Mouse (Mus musculus) cortical plate, adult 2 months (tissue): ENCODE results near the gene Pllp. TPM values are rescaled to one million over a fixed set of nuclear protein-coding genes. Genes with fewer than 3 reads are reported as not detected.

Experiments
- H3K27ac ChIP-seq: fragments of 200-500 bp; 2 replicates; pipeline ENCODE4 v1.5.1; 2012; ENCODE audit warnings: low read length, control low read depth, inconsistent platforms; ENCODE audit not compliant: insufficient read depth
- H3K4me1 ChIP-seq: fragments of 200-500 bp; 2 replicates; pipeline ENCODE4 v1.6.1; 2011; ENCODE audit warnings: low read length; ENCODE audit not compliant: control insufficient read depth, insufficient read depth
- H3K4me3 ChIP-seq: fragments of 200-500 bp; 2 replicates; pipeline ENCODE4 v1.5.1; 2011; ENCODE audit warnings: mild to moderate bottlenecking, low read length, control low read depth; ENCODE audit not compliant: insufficient read depth
- CTCF ChIP-seq: fragments of 200-500 bp; IDR thresholded peaks from 2 replicates; pipeline ENCODE4 v1.5.1; 2011; ENCODE audit warnings: mild to moderate bottlenecking, control low read depth, low read length; ENCODE audit not compliant: insufficient read depth; ENCODE audit errors: extremely low read depth
- POLR2A ChIP-seq: fragments of 200-500 bp; IDR thresholded peaks from 2 replicates; pipeline ENCODE4 v1.6.1; 2011; ENCODE audit warnings: mild to moderate bottlenecking, low read length, control low read depth; ENCODE audit not compliant: insufficient read depth; ENCODE audit errors: extremely low read depth
- polyA plus RNA-seq: library from polyadenylated mRNA; depleted of rRNA; stranded (reverse); fragments of >200 nt; gene quantifications from 2 replicates; pipeline ENCODE4 v1.2.3, GENCODE M21; 2012; rRNA removed

Gene Pllp
- polyA plus RNA-seq, 1 experiment = 190 TPM

DNA sequence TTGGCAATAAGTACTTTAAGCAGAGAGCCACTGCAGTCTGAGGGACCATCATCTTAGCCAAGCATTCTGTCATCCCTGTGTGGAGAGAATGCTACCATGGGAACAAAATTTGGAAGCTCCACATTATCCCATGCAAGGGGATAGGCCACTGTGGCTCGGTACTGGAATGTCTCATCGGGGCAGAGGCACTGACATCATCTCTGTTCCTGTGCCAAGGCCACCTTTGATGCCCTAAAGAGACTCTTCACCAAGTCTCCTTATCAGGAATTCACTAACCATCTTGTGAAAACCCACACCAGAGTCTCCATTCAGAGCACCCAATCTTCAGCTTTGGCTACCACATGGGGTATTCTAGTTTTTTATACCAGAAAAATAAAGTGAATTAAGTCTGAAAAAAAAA is 54.9 kb downstream of the Pllp start:
- no peak overlapping the region for H3K27ac ChIP-seq
- H3K4me1 ChIP-seq = no peaks in the 10 kb centered on the region; the same call in 1 of the 2 replicates
- TF ChIP-seq CTCF (no peak), POLR2A (no peak)
- no peak overlapping the region for H3K4me3 ChIP-seq

DNA sequence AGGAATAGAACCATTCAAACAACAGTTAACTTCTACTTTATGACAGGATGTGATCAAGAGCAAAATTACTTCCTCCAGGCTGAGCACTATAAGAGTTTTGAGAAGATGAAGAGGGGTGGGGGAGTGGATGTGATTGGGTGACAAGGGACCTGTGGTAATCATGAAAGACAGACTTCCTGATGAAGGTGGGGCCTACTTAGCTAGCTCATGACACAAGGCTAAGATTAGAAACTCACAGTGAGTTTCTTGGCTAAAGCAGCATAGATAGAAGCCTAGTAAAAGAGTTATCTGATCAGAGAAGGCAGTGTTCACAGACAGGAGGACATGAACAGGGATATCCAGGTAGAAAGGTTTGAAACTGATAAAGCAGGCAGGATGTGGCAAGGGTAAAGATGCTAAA is 61.9 kb downstream of the Pllp start:
- Histone ChIP-seq H3K4me3 (no peak overlapping the region), H3K27ac (no peak overlapping the region), H3K4me1 (no peaks in the 10 kb centered on the region)
- TF ChIP-seq CTCF (no peak), POLR2A (no peak)

GRCm38 (mm10) chr8:94633564-94634194 is 62.4 kb downstream of the Pllp start:
- TF ChIP-seq CTCF (no peak), POLR2A (no peak)
- Histone ChIP-seq H3K27ac (no peak overlapping the region), H3K4me3 (no peak overlapping the region), H3K4me1 (no peaks in the 10 kb centered on the region)

Other genes with a start within 250 kb of the Pllp start
- gene Cpne2, start 163.3 kb downstream of the Pllp start, polyA plus RNA-seq = 26.7 and 28.2 TPM in 2 replicates
- 18.0 and 19.8 TPM in 2 replicates for gene Rspry1, start 94.3 kb downstream of the Pllp start, polyA plus RNA-seq
- 50.2 and 51.1 TPM in 2 replicates for gene Fam192a, start 94.3 kb downstream of the Pllp start, polyA plus RNA-seq
- 234 and 235 TPM in 2 replicates for gene Arl2bp, start 29.7 kb downstream of the Pllp start, polyA plus RNA-seq
- gene Ccl22, start 49.3 kb upstream of the Pllp start, polyA plus RNA-seq = 0.33 and 0.34 TPM in 2 replicates
- 654 and 664 TPM in 2 replicates for gene Cx3cl1, start 75.7 kb upstream of the Pllp start, polyA plus RNA-seq
- gene Ccl17, start 114.2 kb upstream of the Pllp start, polyA plus RNA-seq = 4.4 TPM in 2 replicates
- gene Coq9, start 142.0 kb upstream of the Pllp start, polyA plus RNA-seq = 103 and 110 TPM in 2 replicates
- gene Ciapin1, start 142.1 kb upstream of the Pllp start, polyA plus RNA-seq = 38.2 and 39.1 TPM in 2 replicates
- 108 and 117 TPM in 2 replicates for gene Polr2c, start 161.2 kb upstream of the Pllp start, polyA plus RNA-seq
- gene Dok4, start 180.1 kb upstream of the Pllp start, polyA plus RNA-seq = 15.1 and 15.9 TPM in 2 replicates
- 2.1 and 3.0 TPM in 2 replicates for gene Ccdc102a, start 221.8 kb upstream of the Pllp start, polyA plus RNA-seq
- gene Adgrg5, start 227.4 kb upstream of the Pllp start, polyA plus RNA-seq = 0.06 and 0.10 TPM in 2 replicates